In genomic region chr3:134239321-134239970, GRCm38 (mm10) we compare ENCODE assay signal across 8 mouse cellular contexts. TPM values are rescaled to one million over a fixed set of nuclear protein-coding genes. Genes with fewer than 3 reads are reported as not detected.
DNase-seq lines count a peak whose midpoint lies in the region; ATAC-seq lines count a peak whose summit lies in the region.

No protein-coding gene starts in this region.

- H3K4me1 ChIP-seq in hindbrain, embryonic 13.5 days (replicated peaks), result peaks cover 37% of the 10 kb centered on the region

- no peaks in the 10 kb centered on the region for H3K36me3 ChIP-seq in hindbrain, embryonic 13.5 days

- peak overlapping the region; percentile 90 for H3K9ac ChIP-seq in hindbrain, embryonic 13.5 days

- H3K4me3 ChIP-seq in hindbrain, embryonic 13.5 days, result peak overlapping the region; percentile 68

- H3K27me3 ChIP-seq in hindbrain, embryonic 13.5 days, result no peaks in the 10 kb centered on the region

- WGBS in hindbrain, embryonic 13.5 days, result 1% methylated on average over 51 of the region's 51 CpGs

- ATAC-seq in hindbrain, embryonic 13.5 days (ENCODE audit: low FRiP score), result peak; percentile 25
- no peak for ATAC-seq in monocyte, adult 5-6 weeks (replicated peaks; ENCODE audit: insufficient number of reproducible peaks, low FRiP score, low TSS enrichment, poor library complexity, severe bottlenecking)

- no peaks in the 10 kb centered on the region for H3K9me3 ChIP-seq in hindbrain, embryonic 13.5 days

- peak overlapping the region; percentile 99 for H3K27ac ChIP-seq in hindbrain, embryonic 13.5 days

- peak overlapping the region; percentile 62 for H3K4me2 ChIP-seq in hindbrain, embryonic 13.5 days

- DNase-seq in R1 (ENCODE audit: low read depth, low spot score), result peak; percentile 45
- DNase-seq in cerebellum, adult 9-10 months, result peak; percentile 79
- DNase-seq in frontal cortex, postnatal 10 days (ENCODE audit: low spot score in 2 of 2), result peak; percentile 56 to 68
- peak; percentile 62 to 72 for DNase-seq in left cerebral cortex, adult 18-20 months (ENCODE audit: low spot score in 2 of 2)
- DNase-seq in lung, postnatal 36 days, result peak; percentile 22
- peak; percentile 73 for DNase-seq in right cerebral cortex, postnatal 14 days

RNA-seq across cellular contexts. Expression of gene Cxxc4, which starts 3.2 kb away (rescaled TPM):
- polyA plus RNA-seq in hindbrain, embryonic 13.5 days (2015; fragmentation: Nextera tagmentation; extraction: Ambion mirVana), result 28.7 and 28.8 TPM in 2 replicates
- 10 to 100 TPM; 18.5 to 24.1 TPM for total RNA-seq in left cerebral cortex, adult 18-20 months (2021)
- not detected in 3 replicates for total RNA-seq in monocyte, adult 5-6 weeks (2017)

Comparison
In these comparisons a context has a peak if more than half of its experiments do, and no peak if none do; other contexts are left out.
1. DNase-seq: peak in every context shown above with its lines; median percentile 79 in cerebellum, adult 9-10 months; 73 in right cerebral cortex, postnatal 14 days; 67 in left cerebral cortex, adult 18-20 months; 62 in frontal cortex, postnatal 10 days; 45 in R1; 22 in lung, postnatal 36 days.
2. RNA of gene Cxxc4, which starts 3.2 kb away (total RNA-seq): 18.5 to 24.1 TPM in left cerebral cortex, adult 18-20 months; not detected in monocyte, adult 5-6 weeks; every median in the first group is over 10 times any median in the second.